Mouse (Mus musculus): ENCODE results near the gene Hap1.

DNA sequence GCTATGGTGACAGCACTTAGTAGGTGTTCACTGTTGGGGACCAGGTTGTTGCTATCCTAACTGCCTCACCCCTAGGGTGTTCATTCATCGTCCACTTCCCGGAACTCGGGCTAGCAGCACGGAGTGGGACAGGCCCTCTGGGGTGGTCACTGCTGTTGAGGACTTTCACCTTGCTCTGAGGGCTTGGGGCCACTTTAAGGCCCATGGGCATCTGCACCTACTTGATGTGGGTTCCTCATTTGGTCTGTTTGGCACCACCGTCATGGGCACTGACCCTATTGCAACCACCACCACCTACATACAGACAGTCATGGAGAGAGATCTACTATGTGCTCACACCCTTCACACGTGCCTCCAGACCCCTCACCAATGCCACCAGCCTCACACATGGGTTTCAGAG is 31.2 kb upstream of the Hap1 start:
- TF ChIP-seq POLR2A (IDR thresholded peaks at IDR 0.05; ENCODE audit: control insufficient read depth, low read depth, low read length) (no peak), CTCF (IDR thresholded peaks at IDR 0.05; ENCODE audit: control insufficient read depth, insufficient read depth, insufficient replicate concordance, low read depth, low read length) (no peak)

Data from testis, adult 2 months (tissue).